Mouse (Mus musculus) spleen, postnatal 10 days (tissue): Measurements from ENCODE around the gene Mettl8.

Experiments
- DNase-seq, 2 experiments: peaks; one replicate each; pipeline ENCODE4 v3.0.0; 2021 to 2022; ENCODE audit warnings: low spot score in 2 of 2

The Mettl8 gene

DNA sequence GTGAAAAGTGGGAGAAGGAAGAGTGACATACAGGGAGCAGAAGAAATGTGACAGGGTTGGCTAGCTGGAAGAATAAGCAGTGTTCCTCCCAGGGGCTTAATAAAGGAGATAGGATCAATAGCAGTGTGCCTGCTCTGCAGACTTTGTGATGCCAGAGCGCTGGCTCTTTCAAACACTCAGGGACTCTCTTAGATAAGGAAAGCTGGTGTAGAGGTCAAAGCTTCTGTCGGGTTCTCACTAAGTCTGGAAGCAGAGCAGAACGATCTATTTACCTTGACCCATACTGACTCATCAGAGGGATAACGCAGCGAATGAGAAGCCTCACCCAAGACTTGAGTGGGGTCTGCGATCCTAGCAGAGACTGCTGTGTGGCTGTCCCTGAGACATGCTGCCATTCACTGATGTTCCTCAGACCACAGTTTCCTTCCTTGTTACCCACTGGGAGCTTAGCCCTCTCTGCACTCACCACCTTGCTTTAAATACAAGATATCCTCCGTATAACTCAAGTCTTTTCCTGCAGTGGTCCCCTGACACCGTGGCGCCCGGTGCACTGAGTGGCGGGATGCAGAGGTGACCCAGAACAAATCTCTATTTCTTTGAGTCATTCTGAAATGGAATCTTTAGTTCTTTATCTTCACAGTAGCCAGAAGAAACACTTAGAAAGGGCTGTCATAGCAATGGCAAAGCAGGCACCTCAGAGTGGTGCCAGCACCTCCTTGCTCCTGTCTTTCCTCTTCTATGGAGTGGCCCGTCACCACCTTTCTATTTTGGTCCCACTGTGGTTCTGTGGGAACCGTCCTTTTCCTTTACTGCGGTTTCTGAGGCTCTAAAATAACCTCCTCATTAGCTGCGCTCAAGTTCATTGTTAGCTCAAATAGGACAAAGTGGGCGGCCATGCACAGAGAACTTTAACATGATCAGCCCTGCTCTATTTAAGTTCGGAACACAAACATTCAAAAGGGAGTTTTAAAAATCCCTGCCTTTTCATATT is 65.9 kb downstream of the Mettl8 start:
- no peak for DNase-seq

DNA sequence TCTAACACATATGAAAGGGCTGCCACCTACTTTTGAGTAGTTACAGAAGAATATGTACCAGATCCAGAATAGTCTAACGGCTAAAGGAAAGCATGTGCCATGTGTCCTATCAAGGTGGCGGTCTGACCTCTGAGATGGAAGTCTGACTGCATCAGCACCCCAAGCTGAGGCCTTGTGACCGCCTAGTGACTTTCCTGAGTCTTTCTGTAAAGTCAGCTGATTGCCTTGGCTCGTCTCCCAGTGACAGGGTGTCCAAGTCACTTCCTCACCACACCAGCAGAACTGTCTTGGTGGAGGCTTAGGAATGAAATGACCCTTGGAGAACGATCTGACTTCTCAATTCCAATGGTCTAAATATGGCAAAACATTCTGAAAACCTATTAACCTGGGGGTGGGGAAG is 77.1 kb downstream of the Mettl8 start:
- DNase-seq, result no peak

DNA sequence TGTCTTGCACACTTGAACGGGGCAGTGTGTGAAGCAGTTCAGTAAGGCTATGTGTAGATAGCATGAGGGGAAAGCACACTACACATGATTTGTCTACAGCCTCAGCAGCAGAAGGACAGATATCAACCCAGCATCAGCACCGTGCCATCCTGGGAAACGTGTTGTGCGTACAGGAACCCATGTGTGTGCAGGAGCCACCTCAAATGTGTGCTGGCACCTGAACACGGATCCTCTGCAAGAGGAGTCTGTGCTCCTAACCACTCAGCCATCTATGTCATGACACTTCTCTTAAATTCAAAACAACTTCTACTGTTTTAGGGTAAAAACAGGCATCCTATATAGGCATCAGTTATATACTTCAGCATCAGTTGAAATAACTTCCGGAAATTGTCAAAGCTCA is 80.6 kb downstream of the Mettl8 start:
- DNase-seq, result no peak

DNA sequence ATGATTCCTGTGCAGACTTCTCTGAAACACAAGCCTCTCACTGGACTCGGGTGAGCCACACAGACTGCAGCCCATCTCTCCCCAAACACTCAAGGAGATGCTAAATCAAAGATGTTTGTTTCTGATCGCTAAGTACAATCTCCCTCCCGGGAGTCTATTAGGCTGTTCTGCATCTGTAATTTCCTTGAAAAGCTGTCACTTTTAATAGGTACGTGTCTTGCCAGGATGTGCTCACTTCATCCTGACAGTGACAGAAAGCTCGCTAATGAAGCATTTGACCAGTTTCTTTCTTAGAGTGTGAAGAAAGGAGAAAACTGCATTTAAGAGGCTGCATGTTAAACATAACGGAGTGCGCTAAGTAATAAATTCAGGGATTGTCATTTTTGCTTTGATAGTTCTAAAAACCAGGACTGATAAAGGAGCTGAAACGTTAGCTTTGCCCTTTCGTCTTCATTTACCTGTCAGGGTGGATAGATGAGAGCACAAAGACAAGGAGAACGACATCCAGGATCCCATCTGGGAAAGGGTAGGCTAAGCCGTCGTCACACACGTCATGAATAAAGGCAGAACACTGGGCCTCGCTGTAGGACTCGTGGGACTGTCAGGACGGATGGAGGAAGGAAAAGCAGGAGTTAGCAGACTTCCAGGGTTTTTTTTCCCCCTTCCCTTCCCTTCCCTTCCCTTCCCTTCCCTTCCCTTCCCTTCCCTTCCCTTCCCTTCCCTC is 82.4 kb downstream of the Mettl8 start:
- DNase-seq, result no peak

DNA sequence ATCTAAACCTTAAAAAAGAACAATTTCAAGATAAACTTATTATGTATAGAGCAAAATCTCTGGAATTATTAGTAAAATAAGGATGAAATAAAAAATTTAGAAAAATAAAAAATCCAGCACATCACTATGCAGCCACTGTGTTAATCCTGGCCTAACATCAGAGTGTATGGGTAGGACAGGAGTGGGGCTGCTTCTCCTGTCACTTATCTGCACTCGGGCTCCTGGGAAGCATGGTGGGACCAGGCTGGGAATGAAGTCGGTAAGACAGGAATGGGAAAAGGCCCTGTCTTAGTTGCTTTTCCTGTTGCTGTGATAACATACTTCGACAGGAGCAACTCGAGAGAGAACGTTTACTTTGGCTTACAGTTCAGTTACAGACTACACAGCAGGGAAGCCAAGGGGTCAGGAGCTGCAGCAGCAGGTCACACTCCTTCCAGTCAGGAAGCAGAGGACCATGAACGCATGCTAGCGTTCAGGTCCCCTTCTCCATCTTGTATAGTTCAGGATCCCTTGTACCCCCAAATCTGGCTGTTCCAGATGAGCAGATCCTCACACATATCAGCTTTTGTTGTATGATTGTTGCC is 85.1 kb downstream of the Mettl8 start:
- no peak for DNase-seq

DNA sequence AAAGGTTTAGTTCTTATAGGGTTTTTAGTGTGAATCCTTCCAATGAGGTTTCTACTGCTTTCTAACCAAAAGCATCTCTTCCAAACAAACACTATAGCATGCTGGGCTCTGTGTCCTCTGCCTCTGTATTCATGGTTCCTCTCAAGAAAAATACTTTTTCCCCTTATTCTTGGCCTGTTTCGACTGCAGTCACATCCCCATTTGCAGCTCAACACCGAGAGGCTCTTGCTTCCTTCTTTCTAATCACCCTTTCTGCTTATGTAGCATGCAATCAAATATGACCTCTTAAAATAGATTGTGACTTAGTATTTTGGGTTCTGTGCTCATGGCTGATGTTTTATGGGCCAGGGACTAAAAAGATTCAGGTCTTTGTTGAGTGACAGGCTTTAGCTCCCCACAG is 87.1 kb downstream of the Mettl8 start:
- DNase-seq, result no peak

DNA sequence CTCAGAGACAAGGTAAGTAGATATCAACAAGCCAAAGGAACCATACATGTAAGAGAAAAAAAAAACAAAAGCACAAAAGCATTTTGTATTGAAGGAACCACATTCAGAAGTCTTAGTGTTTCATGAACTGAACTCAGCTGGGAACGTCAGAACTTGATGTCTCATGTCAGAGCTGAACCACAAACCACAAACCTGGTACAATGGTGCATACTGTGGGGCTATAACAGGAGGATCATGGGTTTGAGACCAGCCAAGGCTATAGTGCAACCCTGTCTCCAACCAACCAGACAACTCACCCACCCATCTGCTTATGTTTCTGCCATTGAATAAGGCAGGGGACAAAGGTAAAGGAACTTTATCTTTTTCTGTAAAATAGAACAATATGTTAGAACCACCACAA is 88.2 kb downstream of the Mettl8 start:
- DNase-seq, result no peak

DNA sequence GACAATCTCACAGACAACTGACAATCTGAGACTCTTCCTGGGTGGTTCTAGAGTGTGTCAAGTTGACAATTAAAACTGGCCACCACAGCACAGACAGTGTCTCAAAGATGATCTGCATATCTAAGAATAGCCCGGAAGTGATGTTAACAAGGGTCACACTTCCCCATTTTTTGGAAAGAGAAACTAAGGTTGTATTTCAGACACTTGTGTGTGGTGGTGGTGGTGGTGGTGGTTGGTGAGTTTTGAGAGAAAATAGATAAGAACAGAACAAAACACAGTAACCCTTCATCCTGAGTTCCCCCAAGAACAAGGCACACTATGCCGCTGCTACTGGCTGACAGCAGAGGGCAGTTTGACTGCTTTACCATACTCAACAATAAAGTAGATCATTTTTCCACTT is 90.6 kb downstream of the Mettl8 start:
- peak in 1 of 2 experiments; percentile 37 for DNase-seq

DNA sequence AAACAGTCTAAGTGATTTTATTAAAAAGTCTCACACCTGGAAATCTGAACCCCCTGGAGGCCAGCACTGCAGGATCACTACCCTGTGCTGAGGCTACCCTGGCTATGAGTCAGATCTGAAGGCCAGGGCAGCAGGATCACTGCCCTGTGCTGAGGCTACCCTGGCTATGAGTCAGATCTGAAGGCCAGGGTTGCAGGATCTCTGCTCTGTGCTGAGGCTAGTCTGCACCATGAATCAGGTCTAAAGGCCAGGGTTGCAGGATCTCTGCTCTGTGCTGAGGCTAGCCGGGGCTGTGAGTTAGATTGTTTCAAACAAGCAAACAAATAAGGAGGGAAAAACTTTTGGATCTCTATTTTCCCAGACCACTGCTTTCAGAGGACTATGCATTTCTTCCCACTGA is 92.5 kb downstream of the Mettl8 start:
- DNase-seq, result no peak

DNA sequence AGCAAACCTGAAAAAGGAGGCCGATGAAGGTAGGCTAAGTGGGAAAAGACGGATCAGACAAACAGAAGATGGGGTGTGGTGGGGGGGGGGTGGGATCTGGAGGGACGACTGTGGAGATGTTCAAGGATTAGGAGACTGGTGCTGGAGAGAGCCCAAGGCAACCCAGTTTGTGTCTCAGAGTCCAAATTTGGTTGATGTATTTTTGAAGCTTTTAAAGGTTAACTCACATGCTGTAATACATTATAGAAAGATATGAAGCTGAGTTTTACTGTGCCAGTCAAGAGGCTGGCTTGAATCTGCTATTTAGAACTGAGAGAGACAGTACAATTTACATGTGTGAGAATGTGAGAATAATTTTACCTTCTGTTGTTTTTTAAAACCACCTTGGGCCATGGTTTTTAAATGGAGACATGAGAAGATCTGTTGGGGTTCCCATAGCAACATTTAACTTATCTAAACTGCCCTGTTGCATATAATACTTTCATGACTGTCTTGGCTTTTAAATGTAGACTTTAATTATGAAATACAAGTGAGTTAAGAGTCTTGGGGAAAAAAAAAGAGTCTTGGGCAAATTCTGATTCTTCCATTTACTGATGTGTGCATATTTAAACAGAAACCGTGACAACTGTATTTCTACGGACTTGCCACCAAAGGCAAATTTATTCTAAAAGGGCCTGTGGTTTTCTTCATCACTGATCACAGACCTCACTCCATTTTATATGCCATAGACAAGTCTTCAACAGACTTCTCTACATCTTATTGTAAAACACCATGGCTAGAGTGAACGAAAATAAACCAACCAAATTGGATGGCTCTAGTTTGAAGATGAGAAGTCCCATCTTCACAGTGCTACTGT is 94.1 kb downstream of the Mettl8 start:
- no peak for DNase-seq

DNA sequence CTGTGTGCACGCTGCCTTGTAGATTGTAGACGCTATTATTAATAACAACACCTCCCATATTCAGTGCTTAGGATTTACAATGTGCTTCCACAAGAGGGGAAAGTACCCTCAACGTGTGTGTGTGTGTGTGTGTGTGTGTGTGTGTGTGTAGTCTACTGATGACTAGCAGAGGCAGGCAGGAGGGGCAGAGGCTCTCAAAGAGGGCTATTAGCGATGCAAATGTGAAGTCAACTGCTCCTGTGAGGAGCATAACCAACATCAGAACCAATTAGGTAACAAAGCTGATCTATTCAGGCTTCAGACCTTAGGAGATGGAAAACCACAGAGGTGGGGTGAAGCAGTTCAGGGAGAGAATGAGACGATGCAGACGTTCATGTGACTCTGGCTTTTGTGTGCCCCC is 95.3 kb downstream of the Mettl8 start:
- DNase-seq, result no peak

DNA sequence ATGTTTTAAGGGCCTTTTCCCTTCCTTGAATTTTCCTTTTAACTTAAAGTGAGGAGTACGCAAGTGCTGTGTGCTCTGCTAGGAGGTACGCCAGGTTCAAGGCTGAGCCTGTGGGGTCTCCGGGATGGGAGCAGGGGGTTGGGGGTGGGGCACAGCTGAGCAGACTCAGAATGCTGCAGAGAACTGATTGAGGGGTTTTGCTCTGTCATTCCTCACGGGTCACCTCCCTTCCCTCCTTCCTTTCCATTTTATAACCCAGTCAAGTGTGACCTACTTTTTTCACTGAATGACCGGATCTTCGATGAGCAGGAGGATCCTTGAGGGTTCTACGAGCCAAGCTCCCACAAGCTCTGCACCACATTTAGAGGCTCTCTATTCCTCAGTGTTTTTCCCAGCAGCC is 96.0 kb downstream of the Mettl8 start:
- DNase-seq, result no peak

DNA sequence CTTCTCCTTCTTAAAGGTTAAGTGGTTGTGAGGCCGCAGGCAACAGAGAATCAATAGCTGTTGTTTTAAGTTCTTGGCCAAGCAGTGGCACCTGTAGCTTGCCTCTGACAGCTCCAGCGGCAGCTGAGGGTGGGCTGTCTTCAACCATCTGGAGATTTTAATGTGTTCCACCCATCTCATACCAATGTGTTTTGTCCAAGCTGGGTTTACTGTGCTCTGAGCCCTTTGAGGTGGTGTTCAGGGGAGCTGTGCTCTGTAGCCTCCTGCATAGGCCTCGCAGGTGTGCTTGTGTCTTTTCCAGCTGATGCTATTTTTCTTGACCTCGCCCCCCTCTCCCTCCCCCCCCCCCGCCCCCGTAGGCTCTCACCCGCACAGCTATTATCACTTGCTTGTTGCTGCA is 96.8 kb downstream of the Mettl8 start:
- no peak for DNase-seq

DNA sequence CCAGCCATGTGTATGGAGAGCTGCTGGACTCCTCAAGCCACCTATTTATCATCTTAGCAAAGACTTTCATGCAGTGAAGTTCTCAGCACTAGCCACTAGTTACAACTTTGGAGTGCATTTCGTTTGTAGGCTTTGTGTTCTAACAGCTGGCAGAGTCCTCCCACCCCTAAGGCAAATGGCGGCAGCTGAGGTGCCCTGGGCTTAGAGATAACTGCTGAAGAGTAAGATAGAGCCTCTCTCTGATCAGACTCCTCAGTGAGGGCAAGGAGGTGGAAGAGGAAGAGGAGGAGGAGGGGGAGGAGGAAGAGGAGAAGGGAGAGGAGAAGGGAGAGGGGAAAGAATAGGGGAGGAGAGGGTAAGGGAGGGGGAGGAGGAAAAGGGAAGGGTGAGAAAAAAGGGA is 101.8 kb downstream of the Mettl8 start:
- peak in 1 of 2 experiments; percentile 30 for DNase-seq

DNA sequence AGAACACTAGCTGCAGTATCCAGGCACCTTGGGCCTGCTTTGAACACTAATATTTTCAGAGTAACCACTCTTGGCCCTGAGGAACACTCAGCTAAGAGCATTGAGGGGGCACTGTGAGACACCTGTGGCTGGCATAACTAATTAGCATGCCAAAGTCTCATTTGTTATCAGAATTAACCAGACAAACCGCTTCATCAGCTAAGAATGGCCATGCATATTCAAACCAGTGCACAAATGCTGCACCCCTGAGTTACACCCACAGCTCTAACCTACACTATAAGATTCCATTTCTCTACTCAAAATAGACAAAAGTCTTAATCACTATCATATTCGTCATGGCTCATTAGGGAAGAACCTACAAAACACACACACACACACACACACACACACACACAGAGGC is 103.4 kb downstream of the Mettl8 start:
- no peak for DNase-seq

DNA sequence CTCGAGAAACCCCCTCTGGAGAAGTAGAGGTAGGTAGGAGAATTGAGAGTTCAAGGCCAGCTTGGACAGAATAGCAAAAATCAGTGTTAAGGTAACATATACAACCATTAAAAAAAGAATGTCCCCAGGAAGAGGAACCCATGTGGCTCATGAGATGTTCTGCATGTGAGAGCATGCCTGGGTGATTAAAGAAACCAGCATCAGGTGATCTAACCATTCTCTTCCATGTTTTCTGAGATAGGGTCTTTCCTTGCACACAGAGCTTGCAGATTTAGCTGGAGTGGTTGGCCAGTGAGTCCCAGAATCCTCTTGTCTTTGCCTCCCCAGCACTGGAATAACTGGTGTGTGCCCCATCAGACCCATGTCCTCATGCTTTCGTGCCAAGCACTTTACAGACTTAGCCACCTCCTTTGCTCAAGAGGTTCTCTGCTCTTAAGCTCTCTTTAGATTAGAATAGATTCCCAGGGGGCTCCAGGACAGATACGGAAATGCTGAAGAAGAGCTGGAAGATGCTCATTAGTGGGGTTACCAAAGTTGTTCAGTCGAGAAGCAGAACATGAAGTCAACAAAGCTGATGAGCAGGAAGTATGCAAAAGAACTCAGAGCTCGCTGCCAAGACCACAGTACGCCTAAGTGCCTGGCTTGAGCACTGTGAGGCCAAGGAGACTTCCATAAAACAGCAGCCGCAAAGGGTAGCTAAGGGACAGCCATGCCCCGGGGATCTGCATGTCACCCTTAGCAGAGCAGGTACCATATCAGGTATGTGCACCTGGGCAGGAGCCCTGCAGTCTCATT is 110.7 kb downstream of the Mettl8 start:
- DNase-seq, result no peak

DNA sequence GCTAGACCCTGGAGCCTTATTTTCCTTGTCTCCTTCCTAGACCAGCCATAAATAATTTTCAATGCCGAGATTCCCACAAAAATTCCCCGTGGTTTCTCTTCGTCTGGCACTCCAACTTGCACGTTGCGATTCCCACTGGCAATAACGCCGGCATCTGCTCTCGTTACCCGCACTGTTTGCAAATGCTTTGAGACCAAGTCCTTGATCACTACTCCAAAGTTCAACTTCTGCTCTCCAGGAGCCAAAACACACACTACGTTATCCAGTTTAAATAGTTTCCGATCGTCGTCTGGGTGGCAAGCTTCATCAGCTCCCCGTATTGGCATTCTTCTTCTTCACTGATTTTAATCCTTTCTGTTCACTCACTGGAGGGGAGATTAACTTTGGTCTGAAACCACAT is 114.6 kb downstream of the Mettl8 start:
- DNase-seq, result no peak

DNA sequence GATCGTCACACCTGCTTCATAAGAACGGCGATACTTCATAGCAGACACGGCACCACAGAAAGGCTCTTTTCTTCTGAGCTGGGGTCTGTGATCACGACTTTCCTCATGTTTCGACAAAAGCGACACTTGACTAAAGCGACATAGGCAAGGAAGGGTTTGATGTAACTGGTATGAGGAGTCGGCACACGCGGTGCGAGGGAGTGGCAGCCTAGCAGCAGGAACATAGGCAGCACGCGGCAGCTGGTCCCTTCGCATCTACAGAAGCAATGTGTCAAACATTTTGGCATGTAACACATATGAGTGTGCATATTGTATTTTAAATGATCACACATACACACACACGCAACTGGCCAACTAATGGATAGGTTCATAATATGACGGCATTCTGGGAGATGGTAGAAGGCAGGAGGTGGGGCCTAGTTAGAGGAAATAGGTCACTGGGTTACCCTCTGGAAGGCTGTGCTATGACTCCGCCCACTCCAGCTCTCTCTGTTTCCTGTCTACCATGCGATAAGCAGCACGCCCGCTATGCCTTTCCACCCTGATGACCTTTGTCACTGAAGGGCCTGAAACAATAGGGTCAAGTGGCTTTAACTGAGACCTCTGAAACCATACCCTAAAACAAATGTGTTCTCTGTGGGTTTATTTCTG is 116.4 kb downstream of the Mettl8 start:
- DNase-seq, result peak in 1 of 2 experiments; percentile 50

DNA sequence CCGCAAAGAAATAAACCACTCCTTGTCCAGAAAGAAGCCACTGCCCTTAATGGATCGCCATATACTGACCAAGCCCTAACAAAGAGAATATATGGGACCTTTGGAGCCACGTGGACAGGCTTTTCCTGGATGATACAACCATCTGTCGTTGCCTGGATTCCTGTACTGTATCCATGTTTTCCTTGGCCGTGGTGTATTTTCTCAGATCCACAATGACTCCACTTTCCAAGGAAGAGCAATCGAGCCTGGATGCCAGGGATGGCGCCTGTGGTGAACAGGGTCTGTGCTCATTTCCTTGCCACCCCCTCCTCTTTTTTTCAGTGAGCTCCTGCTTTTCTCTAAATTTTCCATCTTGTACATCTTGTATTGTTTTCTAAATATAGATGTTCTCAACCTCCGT is 120.6 kb downstream of the Mettl8 start:
- no peak for DNase-seq

DNA sequence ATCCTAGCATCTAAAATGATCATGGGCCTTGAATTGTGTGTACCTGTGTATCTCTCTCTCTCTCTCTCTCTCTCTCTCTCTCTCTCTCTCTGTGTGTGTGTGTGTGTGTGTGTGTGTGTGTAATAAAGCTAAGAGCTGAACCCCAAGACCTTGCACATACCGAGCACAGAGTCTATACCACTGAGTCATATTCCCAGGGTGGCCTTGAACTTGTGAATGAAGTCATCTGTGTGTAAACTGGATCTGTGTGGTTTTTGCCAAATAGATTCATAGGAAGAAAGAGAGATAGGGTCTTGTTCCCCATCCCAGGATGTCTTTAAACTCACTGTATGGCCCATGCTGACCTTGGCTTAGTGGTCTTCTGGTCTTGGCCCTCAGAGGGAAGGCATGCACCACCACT is 121.9 kb downstream of the Mettl8 start:
- no peak for DNase-seq
